Mouse (Mus musculus) erythroblast, adult 5-6 weeks (primary cell): Measurements from ENCODE around the gene Ush1g. TPM values are rescaled to one million over a fixed set of nuclear protein-coding genes. Genes with fewer than 3 reads are reported as not detected.

ENCODE experiments used
- ATAC-seq: replicated peaks from 2 replicates; pipeline ENCODE4 v1.8.0; 2016; ENCODE audit warnings: moderate number of reproducible peaks, mild to moderate bottlenecking, moderate TSS enrichment, inconsistent platforms; ENCODE audit not compliant: poor library complexity, low FRiP score, severe bottlenecking
- total RNA-seq, 2 experiments: library from RNA; stranded (forward) in 1 of 2; stranded (reverse) in 1 of 2; fragments of 150-400 nt in 1 of 2; fragments of 200-764, 138-1000 nt in 1 of 2; gene quantifications; 2 replicates each; pipeline versions ENCODE4 v1.2.3 to v1.2.4; 2015 to 2017; ENCODE audit warnings: low replicate concordance in 2 of 2

Ush1g gene
- total RNA-seq (2015; ENCODE audit: low replicate concordance), result not detected in 2 replicates
- total RNA-seq (2017; ENCODE audit: low replicate concordance), result not detected in 2 replicates

GRCm38 (mm10) chr11:115321906-115322693, at the start of gene Ush1g:
Gene Ush1g, minus strand, starts transcription at chr11:115322041.
- peak; percentile 45; the same call in 1 of the 2 replicates for ATAC-seq

DNA sequence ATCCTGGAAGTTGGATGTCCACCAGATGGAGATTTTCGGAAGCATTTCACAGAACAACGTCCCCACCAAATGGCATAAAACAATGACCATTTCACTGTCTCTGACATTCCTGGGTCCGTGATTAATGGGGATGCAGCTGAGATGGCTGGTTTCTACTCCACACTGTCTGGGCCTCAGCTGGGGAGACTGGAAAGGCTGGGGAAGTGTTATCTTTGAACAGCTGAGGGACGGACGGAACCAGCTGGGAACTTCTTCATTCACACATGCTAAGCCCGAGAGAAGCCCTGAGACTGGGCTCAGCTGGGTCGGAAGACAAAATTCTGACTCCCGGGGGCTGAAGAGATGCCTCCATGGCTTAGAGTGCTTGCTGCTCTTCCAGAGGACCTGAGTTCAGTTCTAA, 49.5 kb upstream of the Ush1g start:
- no peak for ATAC-seq

- no peak for ATAC-seq
Measured at GRCm38 (mm10) chr11:115370368-115370767, 48.5 kb upstream of the Ush1g start.

DNA sequence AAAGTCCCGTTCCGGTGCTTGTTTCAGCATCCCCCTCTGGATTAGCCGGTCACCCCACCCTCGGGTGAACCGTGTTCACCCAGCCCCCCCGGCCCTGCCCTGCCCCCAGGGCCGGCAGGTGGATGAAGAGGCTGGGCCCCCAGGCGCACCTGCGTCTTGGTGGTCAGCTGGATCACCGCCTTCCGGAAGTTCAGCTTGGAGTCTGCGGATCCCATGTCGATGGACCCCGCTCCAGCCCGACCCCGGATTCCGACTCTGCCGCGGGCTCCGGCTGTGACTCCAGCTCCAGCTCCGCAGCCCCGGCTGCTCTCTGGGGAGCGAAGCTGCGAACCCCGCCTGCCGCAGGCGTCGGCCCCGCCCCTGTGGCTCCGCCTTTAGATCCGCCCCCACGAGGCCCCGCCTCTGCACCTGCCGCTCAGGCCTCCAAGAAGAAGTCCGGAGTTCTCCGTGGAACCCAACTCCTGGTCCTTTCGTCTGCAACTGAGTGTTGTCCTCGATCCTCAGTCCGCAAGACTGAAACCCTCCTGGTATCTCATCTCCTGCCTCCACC, 45.6 kb upstream of the Ush1g start, which contains the start of gene Hid1:
TSS of gene Hid1 (minus strand) at position 362 of the 550 bp plus-strand sequence.
- ATAC-seq, result peak; percentile 81

- ATAC-seq, result no peak
Measured at GRCm38 (mm10) chr11:115366706-115367394, 45.0 kb upstream of the Ush1g start.

DNA sequence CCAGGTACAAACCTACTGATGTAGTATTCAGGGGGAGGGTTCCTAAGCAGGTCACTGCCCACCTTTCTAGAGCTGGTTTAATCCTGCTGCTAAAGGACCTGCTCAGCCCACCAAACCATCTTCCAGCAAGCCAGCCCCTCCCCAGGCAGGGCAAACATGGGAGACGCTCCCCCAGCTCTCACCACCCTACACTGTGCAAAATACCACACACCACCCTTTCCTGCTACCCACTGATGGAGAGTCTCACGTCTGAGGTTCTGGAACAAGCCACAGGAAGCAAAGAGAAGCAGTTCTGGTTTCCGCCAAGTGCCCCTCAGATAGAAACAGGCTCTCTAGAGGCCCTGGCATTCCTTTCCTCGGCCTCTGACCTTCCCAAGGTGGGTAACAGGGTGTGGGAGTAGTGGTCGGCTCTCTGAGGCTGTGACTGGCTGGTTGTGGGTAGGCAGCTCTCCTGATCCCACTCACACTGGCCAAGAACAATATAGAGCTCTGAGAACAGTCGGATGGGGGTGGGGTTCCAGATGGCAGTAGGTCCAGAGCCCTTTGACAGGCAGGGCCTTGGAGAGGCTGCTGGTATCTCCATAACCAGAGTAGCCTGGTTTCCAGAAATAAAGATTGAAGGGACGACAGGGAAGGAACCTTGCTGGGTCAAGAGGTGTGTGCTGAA, 44.3 kb upstream of the Ush1g start:
- no peak for ATAC-seq

DNA sequence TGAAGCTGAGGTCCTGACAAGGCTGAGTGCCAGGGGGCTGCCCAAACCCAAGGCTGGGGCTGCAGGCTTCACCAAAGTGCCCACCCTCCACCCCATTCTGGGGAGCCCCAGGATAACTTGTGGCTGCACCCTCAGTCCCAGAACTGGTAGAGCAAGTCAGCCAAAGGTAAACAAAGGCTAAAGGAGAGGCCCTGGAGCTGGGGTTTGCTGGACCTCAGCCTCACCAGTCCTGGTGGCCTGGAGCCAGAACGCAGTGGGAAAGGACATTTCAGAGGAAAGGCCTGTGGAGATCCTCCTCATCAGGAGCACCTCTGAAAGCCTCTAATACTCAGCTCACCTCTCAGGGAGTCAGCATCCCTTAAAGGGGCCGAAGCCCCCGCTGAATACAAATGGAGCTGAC, 42.3 kb upstream of the Ush1g start:
- no peak for ATAC-seq

- ATAC-seq, result no peak
Measured at GRCm38 (mm10) chr11:115359726-115360125, 37.9 kb upstream of the Ush1g start.

DNA sequence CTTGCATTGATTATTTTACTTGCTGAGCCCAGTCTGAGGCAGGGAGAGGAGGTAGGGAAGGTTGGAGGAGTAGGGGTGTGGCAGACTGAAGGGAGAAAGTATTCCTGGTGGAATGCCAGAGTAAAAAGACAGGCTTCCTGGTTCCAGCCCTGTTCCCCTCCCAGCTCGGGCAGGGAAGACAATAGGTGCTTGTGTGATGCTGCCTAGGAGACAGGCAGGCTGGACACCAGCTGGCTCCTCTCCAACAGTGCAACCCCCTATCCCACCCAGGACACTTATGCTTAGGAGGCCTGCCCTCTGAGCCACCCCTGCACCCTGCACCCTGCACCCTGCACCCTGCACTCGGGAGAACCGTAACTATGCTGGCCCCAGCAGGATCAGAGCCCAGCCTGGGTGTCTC, 37.5 kb upstream of the Ush1g start:
- no peak for ATAC-seq

DNA sequence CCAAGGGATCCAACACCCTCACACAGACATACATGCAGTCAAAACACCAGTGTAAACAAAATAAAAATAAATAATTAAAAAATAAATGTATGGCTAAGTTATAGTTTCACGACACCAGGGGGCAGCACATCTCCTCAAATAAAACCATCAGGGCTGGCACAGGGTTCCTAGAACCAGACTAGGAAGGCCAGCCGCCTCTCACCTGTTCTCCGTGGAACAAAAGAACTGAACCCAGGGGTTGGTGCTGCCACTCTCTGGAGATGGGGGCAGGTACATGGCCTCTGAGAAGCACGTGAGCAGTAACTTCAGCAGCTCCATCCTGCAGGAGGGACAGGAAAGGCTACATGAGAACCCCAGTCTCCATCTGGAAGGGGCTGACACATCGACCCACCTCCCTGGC, 36.6 kb upstream of the Ush1g start:
- ATAC-seq, result no peak

DNA sequence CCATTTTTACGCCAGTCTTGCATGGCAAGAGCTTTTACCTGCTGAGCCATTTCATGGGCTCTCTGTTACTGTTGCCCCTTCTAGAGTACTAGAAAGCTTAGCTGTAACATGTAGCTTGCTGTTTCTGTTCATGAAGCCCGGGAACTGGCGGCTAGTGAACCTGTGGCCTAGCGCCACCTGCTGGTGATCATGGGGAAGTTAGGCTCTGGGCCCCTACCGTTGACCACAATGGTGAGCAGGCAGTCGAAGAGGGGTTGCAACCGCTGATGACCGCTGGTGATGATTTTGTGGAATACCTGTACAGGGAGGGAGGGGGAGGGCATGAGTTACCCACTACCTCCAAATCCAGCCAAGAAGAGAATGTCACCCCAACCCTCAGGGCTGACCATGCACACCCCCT, 32.3 kb upstream of the Ush1g start:
- peak; percentile 63; the same call in 1 of the 2 replicates for ATAC-seq

GRCm38 (mm10) chr11:115353375-115353774, 31.5 kb upstream of the Ush1g start:
- no peak for ATAC-seq

DNA sequence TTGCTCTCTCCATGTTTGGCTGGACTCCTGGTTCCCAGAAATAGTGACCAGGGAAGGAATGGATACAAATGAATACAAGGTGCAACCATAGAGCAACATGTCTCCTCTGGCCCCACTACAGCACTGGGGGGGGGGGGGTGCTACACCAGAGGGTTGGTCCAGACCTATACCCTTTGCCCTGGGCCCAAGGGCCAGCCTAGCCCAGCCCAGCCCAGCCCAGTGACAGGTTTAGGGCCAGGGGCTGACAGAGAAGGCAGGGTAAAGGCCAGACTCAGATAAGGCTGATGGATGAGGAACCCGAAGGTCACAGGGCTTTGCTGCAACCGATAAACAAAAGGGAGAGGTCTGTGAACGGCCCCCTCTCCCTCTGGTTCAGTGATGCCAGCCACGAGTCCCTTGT, 28.1 kb upstream of the Ush1g start:
- no peak for ATAC-seq

- ATAC-seq, result no peak
Measured at GRCm38 (mm10) chr11:115348681-115349248, 26.9 kb upstream of the Ush1g start.

- no peak for ATAC-seq
Measured at GRCm38 (mm10) chr11:115345515-115345914, 23.7 kb upstream of the Ush1g start.

DNA sequence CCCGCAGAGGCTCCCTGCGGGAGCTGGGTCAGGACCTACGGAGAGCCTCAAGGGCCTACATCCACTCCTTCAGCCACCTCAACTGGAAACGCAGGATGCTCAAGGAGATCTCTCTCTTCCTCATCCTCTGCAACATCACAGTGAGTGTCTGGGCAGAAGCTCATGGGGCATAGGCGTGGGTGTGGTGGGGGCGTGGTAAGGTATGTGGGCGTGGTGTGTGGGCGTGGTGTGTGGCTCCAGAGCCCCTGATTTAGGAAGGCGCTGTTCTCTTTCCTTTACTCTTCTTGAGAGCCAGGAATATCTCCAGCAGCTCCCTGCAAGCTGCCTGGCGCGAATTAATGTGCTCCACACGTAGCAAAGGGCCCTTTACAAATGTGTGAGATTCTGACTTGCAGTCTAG, 23.1 kb upstream of the Ush1g start:
- no peak for ATAC-seq

DNA sequence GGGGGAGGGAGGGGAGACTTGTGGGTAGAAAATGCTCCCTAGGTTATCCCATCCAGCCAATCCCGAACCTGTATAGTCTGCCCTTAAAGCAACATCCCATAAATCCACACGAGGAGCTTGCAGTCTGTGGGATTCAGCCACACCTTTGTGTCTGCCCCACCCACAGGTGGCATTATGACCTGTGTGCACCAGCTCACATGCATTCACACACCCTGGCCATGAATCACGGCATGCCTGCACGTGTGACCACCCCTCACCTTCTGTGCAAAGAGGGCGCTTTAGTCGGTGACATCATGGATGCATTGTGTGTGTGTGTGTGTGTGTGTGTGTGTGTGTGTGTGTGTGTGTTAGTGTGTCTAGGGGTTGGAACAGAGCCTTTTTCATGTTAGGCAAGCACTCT, 20.0 kb upstream of the Ush1g start:
- no peak for ATAC-seq

DNA sequence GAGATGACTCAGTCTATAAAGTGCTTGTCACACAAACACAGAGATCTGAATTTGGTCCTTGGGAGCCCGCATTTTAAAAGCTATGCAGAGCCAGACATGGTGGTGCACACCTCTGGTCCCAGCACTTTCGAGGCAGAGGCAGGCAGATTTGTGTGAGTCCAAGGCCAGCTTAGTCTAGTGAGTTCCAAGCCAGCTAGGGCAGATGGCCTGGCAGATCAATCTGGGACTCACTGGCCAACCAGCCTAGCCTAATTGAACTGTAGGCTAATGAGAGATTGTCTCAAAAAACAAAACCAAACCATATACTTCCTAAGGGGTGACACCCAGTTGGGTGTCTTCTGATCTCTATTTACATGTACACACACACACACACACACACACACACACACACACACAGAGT, 19.4 kb upstream of the Ush1g start:
- no peak for ATAC-seq

DNA sequence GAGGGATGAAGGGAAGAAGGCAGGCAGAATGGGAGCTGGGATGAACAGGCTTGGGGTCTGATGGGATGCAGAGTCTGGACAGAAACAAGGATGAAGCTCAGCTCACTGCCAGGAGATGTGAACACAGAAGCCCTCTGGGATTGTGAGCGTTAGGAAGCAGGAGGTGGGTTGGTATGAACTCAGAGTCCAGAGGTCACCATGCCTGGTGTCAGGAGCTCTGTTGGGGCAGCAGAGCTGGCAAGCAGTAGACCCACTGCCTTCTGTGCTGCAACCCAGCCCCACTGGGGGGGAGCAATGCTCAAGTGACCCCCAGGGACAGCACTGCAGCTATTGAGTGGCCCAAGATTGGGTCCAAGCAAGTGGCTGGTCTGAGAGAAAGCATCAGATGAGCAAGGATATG, 16.0 kb upstream of the Ush1g start:
- ATAC-seq, result no peak

DNA sequence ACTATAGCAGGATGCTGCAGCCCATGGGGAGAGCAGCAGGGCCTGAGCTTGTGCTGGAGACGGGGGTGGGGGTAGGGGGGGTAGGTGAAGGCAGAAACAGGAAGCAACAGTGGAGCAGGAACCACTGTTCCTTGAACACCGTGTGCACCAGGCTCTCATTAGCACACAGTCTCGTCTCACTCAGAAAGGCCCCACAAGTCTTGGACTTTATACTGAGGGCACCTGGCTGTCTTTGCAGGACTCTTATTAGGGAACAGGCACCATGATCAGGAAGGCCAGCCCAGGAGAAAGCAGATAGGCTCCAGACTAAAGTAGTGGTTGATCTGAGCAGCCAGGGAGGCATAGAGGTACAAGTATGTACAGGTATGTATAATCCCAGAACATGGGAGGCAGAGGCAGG, 15.5 kb upstream of the Ush1g start:
- ATAC-seq, result no peak
